Mouse (Mus musculus) testis, adult 2 months (tissue): ENCODE measurements around the gene Scd4. TPM values are rescaled to one million over a fixed set of nuclear protein-coding genes. Genes with fewer than 3 reads are reported as not detected.
A peak's percentile ranks its signal among the peaks of the same experiment; 100 is the strongest.
"Not testable (repeated sequence)": the region's sequence is repeated elsewhere in the genome, so short reads cannot be mapped to it uniquely, and the experiment has no call there.

ENCODE experiments used
- H3K27ac ChIP-seq: fragments of 200-500 bp; 2 replicates; pipeline ENCODE4 v1.5.1; 2012; ENCODE audit warnings: low read depth, low read length; ENCODE audit not compliant: control insufficient read depth, insufficient read depth
- H3K27me3 ChIP-seq: fragments of 200-500 bp; 2 replicates; pipeline ENCODE4 v1.6.1; 2012; ENCODE audit warnings: mild to moderate bottlenecking, low read length, moderate library complexity; ENCODE audit not compliant: control insufficient read depth, insufficient read depth
- H3K36me3 ChIP-seq: fragments of 200-500 bp; 2 replicates; pipeline ENCODE4 v1.6.1; 2012; ENCODE audit warnings: mild to moderate bottlenecking, low read length; ENCODE audit not compliant: control insufficient read depth, insufficient read depth
- H3K4me1 ChIP-seq: fragments of 200-500 bp; 2 replicates; pipeline ENCODE4 v1.6.1; 2012; ENCODE audit warnings: low read length; ENCODE audit not compliant: control insufficient read depth, insufficient read depth
- H3K4me3 ChIP-seq: fragments of 200-500 bp; 2 replicates; pipeline ENCODE4 v1.5.1; 2012; ENCODE audit warnings: low read depth, mild to moderate bottlenecking, low read length, moderate library complexity, mixed read lengths; ENCODE audit not compliant: control insufficient read depth
- CTCF ChIP-seq: fragments of 200-500 bp; IDR thresholded peaks from 2 replicates; pipeline ENCODE4 v1.5.1; 2012; ENCODE audit warnings: low read depth, mild to moderate bottlenecking, inconsistent platforms, low read length, moderate library complexity; ENCODE audit not compliant: control insufficient read depth, insufficient read depth, insufficient replicate concordance
- POLR2A ChIP-seq: fragments of 200-500 bp; IDR thresholded peaks from 2 replicates; pipeline ENCODE4 v1.6.1; 2012; ENCODE audit warnings: low read depth, mild to moderate bottlenecking, inconsistent platforms, low read length, moderate library complexity; ENCODE audit not compliant: control insufficient read depth
- polyA plus RNA-seq: library from polyadenylated mRNA; depleted of rRNA; stranded (reverse); fragments of >200 nt; gene quantifications from 2 replicates; pipeline ENCODE4 v1.2.3, GENCODE M21; 2012

The Scd4 gene
- polyA plus RNA-seq, 1 experiment, result 0.37 TPM

DNA sequence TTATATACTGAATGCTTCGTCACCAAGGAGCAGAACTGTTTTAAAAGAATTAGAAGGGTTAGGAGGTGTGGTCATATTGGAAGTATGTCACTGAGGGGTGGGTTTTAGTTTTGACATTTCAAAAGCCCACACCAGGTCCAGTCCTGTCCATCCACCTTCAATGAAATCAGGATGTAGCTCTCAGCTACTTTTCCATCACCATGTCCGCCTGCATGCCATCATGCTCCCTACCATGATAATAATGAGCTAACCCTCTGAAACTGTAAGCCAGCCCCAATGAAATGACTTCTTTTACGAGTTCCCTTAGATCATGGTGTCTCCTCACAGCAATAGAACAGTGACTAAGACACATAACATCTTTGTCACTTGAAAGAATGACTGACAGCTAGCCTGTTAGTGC is 12.6 kb upstream of the Scd4 start:
- no peak for TF ChIP-seq POLR2A
- TF ChIP-seq CTCF, result no peak
- H3K4me1 ChIP-seq, result no peaks in the 10 kb centered on the region; the same call in 1 of the 2 replicates
- H3K4me3 ChIP-seq, result no peak overlapping the region
- no peaks in the 10 kb centered on the region for H3K27me3 ChIP-seq
- H3K27ac ChIP-seq, result peak overlapping the region; percentile 53; the same call in 1 of the 2 replicates
- H3K36me3 ChIP-seq, result no peaks in the 10 kb centered on the region

DNA sequence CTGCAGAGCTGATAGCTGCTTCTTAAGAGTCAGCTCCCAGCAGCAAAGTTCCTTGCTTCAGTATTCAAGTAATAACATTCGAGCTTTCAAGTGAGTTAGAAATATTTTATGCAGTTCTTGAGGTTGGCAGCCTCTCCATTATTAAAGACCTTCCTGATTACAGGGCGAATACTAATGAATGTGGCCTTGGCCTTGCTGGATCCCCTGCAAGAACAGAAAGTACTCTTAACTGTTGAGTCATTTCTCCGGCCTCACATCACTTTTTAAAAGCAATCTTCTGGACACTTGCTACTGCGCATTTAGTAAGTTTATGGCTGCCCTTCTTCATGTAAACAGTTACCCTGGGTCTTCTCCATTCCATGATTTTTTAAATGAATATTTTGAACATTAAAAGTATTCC is 11.7 kb upstream of the Scd4 start:
- no peaks in the 10 kb centered on the region for H3K27me3 ChIP-seq
- H3K27ac ChIP-seq, result peak overlapping the region; percentile 53; the same call in 1 of the 2 replicates
- H3K4me3 ChIP-seq, result no peak overlapping the region
- no peaks in the 10 kb centered on the region for H3K36me3 ChIP-seq
- TF ChIP-seq CTCF, result no peak
- no peak for TF ChIP-seq POLR2A
- no peaks in the 10 kb centered on the region; the same call in 1 of the 2 replicates for H3K4me1 ChIP-seq

DNA sequence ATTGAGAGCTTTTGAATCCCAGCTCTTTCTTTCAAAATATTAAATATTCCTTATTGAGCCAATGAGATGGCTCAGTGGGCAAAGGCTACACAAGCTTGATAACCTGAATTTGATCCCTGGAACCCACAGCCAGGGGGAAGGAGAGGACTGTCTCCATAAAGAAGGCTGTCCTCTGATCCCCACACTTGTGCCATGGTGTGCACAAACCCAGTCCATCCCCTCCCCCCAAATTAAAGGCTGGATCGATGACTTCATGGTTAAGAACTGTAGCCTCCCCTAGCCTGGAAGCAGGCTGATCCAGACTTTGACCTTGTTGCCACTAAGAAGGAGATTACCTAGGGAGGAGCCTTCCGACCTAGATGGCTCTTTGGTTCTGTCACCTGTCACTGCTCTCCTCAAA is 11.3 kb upstream of the Scd4 start:
- Histone ChIP-seq H3K4me1 (no peaks in the 10 kb centered on the region; the same call in 1 of the 2 replicates), H3K27ac (peak overlapping the region; percentile 56; the same call in 1 of the 2 replicates), H3K27me3 (no peaks in the 10 kb centered on the region), H3K36me3 (no peaks in the 10 kb centered on the region), H3K4me3 (no peak overlapping the region)
- no peak for TF ChIP-seq POLR2A
- no peak for TF ChIP-seq CTCF

DNA sequence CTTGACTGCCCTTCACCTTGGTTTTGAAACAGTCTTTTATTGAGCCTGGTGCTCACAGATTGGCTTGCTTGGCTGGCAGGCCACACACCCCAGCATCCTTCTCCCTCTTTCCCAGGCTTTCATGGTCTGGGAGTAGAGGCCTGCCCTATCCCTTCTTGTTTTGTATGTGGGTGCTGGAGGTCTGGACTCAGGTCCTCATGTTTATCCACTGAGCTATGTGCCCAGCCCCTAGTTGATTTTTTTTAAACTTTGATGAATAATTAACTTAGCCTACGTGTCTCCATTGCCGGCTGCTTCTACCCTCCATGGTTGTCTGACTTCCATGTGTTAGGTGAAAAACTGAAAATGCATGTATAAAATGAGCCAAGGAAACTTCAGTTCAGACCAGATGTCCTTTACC is 3.3 kb upstream of the Scd4 start:
- H3K27ac ChIP-seq, result no peak overlapping the region
- H3K27me3 ChIP-seq, result no peaks in the 10 kb centered on the region
- TF ChIP-seq POLR2A, result no peak
- no peaks in the 10 kb centered on the region for H3K36me3 ChIP-seq
- H3K4me1 ChIP-seq, result no peaks in the 10 kb centered on the region; the same call in 1 of the 2 replicates
- H3K4me3 ChIP-seq, result no peak overlapping the region

DNA sequence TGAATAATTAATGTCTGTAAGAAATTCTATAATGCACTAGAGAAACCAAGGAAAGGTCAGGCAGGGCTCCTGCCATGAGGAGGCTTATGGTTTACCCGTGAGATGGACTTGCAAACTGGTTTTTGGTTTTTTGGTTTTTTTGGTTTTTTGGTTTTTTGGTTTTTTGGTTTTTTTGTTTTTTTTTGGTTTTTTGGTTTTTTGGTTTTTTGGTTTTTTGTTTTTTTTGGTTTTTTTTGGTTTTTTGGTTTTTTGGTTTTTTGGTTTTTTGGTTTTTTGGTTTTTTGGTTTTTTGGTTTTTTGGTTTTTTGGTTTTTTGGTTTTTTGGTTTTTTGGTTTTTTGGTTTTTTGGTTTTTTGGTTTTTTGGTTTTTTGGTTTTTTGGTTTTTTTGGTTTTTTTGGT is 1.8 kb upstream of the Scd4 start:
- not testable (repeated sequence) for H3K27me3 ChIP-seq, H3K4me1 ChIP-seq, H3K4me3 ChIP-seq, H3K36me3 ChIP-seq, H3K27ac ChIP-seq

DNA sequence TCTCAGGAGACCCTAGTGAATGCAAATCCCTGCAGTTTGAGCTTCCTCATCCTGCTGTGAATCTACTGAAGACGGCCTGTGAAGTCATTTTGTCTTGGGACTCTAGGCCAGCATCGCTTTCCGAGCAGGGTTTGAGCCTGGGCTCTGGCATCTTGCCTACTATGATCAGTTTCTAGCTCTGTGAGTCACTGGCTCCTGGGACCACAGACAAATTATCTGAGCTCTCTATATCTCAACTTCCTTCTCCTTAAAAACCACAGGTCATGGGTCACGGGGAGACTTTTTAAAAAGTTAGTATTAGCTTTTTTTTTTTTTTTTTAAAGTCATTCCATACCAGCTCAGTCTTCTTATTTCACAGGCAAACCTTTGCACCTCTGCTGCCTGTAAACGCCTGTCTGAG is 981 bp upstream of the Scd4 start:
- no peak overlapping the region for H3K4me3 ChIP-seq
- peaks cover 2% of the 10 kb centered on the region for H3K4me1 ChIP-seq
- no peaks in the 10 kb centered on the region for H3K36me3 ChIP-seq
- TF ChIP-seq CTCF, result no peak
- TF ChIP-seq POLR2A, result no peak
- H3K27me3 ChIP-seq, result no peaks in the 10 kb centered on the region
- H3K27ac ChIP-seq, result no peak overlapping the region

DNA sequence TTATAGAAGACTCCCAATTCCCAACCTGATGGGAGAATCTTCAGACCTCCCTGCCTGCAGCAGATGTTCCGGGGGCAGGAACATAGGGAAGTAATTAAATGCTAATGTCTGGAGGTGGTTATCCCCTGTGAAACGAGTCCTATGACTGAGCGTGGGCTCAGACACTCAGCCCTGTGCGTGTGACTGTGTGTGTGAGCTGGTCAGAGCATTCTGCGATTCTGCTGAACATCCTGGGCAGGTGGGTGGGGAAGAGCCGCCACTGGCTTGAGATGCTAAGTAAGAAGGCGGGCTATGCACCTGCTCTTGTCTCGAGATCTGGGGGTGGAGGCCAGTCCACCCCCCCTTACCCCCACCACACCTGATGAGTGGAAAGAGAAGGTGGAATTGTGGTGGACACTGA is 566 bp upstream of the Scd4 start:
- Histone ChIP-seq H3K4me1 (peaks cover 2% of the 10 kb centered on the region), H3K27ac (no peak overlapping the region), H3K27me3 (no peaks in the 10 kb centered on the region), H3K36me3 (no peaks in the 10 kb centered on the region), H3K4me3 (no peak overlapping the region)
- TF ChIP-seq CTCF (no peak), POLR2A (no peak)

DNA sequence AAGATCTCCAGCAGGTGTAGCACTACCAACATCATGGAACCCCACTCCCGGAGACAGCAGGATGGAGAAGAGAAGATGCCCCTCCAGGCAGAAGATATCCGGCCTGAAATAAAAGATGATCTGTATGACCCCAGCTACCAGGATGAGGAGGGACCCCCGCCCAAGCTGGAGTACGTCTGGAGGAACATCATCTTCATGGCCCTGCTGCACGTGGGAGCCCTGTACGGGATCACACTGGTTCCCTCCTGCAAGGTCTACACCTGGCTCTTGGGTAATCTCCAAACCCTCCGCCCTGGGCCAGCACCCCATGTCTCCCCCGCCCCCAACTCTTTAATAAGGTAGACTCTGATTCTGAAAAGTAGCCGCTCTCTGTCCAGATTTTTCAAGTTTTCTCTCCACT is 1.1 kb downstream of the Scd4 start:
- no peak overlapping the region for H3K27ac ChIP-seq

More for the DNA sequence above, 1.1 kb downstream of the Scd4 start:
- TF ChIP-seq CTCF (no peak), POLR2A (no peak)
- peaks cover 2% of the 10 kb centered on the region for H3K4me1 ChIP-seq
- H3K4me3 ChIP-seq, result no peak overlapping the region
- H3K27me3 ChIP-seq, result no peaks in the 10 kb centered on the region
- no peaks in the 10 kb centered on the region for H3K36me3 ChIP-seq
